Mouse (Mus musculus) T-cell, adult 2 months (primary cell): ENCODE data around the gene Serpini2.
A peak's percentile ranks its signal among the peaks of the same experiment; 100 is the strongest.
"Not testable (repeated sequence)": the region's sequence is repeated elsewhere in the genome, so short reads cannot be mapped to it uniquely, and the experiment has no call there.

Experiments used
- DNase-seq: peaks from one replicate; pipeline ENCODE4 v3.0.0; 2022; ENCODE audit warnings: low spot score

Serpini2 gene

GRCm38 (mm10) chr3:75269978-75270377, at the start of gene Serpini2:
TSS of gene Serpini2 (minus strand) at chr3:75270078.
- no peak for DNase-seq

DNA sequence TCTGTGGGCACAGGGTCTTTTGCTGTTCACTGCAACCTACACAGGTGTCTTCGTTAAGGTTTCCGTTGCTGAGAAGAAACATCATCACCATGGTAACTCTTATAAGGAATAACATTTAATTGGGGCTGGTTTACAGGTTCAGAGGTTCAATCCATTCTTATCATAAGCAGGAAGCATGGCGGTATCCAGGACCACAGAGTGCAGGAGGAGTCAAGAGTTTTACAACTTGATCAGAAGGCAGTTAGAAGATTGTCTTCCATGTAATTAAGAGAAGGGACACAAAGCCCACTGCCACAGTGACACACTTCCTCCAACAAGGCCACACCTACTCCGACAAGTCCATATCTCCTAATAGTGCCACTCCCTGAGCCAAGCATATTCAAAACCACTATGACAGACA, 39.0 kb upstream of the Serpini2 start:
- no peak for DNase-seq

GRCm38 (mm10) chr3:75308228-75308627, 38.4 kb upstream of the Serpini2 start:
- no peak for DNase-seq

GRCm38 (mm10) chr3:75305584-75305983, 35.7 kb upstream of the Serpini2 start:
- DNase-seq: no peak

DNA sequence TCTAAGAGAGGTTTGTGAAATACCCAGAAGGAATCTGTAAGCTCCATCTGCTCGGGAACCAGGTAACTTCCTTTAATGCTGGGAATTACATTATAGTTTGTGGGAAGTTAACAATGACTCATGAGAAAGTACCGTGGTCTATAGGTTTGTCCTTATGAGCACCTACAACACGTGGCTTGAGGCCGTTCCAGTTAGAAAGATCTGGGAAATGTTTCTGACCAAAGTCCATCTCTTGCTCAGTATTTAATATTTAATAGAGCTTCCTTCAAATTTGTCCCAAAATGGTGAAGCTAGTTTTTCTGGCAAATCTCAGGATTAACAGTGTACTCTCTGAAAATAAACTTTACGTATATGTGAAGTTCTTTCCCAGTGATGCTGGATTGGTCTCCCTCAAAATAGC, 34.7 kb upstream of the Serpini2 start:
- no peak for DNase-seq

DNA sequence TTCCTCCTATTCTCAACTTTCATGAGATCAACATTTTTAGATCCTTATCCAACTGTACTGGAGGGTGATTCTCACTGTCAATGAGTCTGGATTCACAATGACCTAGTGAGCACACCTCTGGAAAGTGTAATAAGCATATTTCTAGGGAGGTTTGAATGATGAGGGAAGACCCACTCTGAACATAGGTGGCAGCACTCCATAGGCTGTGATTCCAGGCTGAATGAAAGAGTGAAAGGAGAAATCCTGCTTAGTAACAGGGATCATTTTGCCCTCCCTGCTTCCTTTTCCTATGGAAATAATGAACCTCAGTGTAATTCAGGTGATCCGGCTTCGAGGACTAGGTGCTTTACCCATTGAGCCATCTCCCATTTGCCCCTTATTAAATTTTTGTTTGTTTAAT, 31.2 kb upstream of the Serpini2 start:
- no peak for DNase-seq

GRCm38 (mm10) chr3:75299464-75299863, 29.6 kb upstream of the Serpini2 start:
- not testable (repeated sequence) for DNase-seq

DNA sequence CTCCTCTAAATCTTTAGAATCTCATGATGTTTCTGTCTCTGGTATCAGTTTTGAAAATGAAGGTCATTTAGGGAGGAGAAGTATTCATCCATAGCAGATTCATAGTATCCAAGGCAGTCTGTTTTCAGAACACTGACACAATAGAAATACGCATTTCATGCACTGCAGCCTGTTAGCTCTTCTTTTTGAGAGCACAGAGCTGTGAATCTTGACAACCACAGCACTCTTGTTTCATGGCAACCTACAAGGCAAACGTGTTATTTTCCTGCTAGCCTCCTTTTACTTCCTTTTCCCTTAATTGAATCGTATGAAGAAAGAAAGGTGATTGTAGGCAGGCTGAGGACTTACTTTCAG, 27.9 kb upstream of the Serpini2 start:
- no peak for DNase-seq

DNA sequence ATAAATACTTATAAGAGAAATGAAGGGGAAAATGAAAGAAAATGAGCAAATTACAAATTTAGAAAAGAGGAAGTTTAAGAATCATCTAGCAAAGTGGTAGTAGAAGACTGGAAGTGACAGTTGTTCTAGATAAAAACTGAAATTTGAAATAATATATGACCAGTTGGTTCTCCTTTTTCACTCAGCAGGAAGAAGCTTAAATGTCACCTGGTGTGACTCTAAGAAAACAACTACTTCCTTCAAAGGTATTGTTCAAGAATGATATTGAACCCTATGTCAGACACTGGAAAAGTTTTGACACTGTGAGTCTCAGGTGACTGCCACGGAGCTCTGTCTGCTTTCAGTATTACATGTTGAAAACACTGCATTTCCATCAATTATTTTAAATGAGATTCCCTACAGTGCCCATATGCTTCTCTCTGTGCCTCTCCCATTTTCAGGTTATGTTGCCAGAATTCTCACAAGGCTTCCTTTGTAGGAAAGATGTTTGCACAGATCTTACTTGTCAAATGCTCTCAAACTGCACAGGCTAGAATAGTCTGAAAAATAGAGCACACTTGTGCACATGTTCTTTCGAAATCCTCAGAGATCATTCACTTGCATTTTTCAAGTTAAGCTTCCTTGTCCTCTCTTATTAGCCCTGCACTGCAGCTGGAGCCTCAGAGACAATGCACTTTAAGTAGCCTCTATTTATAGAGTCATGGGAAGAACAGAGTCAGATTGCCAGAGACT, 27.3 kb upstream of the Serpini2 start:
- no peak for DNase-seq

- DNase-seq: no peak
These were observed 23.4 kb upstream of the Serpini2 start for GRCm38 (mm10) chr3:75293243-75293642.

GRCm38 (mm10) chr3:75277455-75277854, 7.6 kb upstream of the Serpini2 start:
- no peak for DNase-seq

GRCm38 (mm10) chr3:75276522-75276921, 6.6 kb upstream of the Serpini2 start:
- no peak for DNase-seq

DNA sequence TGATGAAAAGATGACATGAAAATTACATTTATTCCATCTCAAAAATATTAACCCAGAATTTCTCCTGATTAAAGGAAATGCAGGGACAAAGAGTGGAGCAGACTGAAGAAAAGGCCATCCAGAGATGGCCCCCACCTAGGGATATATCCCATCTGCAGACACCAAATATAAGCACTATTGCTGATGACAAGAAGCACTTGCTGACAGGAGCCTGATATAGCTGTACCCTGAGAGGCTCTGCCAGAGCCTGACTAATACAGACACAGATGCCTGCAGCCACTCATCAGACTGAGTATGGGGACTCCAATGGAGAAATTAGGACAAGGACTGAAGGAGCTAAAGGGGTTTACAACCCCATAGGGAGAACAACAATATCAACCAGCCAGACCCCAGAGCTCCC, 5.2 kb upstream of the Serpini2 start:
- no peak for DNase-seq

DNA sequence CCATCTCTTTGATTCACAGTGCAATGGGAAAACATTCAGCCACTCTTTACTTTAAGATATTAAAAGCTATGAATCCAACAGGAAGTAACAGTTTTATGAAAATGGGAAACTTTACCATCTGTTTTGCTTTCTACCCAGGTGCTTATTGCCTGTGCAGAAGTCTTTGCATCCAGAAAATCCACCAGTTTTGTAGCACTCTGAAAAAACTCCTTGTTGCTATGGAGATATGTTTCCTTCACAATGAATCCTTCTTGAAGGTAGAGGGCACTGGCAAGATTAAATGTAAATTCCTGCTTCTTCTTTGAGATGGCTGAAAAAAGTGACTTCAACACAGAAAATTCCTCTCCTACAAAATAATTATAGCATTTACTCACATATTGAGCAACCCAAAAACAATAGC, 10.5 kb downstream of the Serpini2 start:
- no peak for DNase-seq

DNA sequence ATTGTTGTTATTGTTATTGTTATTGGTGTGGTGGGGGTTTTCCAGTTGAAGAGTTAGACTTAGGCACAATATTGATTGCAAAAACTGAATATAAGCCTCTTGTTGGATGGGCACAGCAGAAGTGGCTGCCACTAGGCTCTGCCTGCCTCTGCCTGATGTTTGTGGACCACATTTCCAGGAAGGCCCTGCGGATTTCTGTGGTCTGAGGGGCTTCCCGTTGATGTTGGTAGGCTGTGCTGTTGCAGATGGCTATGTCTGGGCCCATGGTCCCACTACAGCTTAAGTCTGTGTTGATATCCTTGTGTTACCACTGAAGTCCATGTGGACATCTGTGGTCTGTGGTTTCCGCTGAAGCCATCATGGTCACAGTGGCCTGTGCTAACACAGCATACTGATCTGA, 50.2 kb downstream of the Serpini2 start:
- DNase-seq: no peak

- DNase-seq: peak; percentile 13
These were observed 50.7 kb downstream of the Serpini2 start for GRCm38 (mm10) chr3:75219211-75219610.

DNA sequence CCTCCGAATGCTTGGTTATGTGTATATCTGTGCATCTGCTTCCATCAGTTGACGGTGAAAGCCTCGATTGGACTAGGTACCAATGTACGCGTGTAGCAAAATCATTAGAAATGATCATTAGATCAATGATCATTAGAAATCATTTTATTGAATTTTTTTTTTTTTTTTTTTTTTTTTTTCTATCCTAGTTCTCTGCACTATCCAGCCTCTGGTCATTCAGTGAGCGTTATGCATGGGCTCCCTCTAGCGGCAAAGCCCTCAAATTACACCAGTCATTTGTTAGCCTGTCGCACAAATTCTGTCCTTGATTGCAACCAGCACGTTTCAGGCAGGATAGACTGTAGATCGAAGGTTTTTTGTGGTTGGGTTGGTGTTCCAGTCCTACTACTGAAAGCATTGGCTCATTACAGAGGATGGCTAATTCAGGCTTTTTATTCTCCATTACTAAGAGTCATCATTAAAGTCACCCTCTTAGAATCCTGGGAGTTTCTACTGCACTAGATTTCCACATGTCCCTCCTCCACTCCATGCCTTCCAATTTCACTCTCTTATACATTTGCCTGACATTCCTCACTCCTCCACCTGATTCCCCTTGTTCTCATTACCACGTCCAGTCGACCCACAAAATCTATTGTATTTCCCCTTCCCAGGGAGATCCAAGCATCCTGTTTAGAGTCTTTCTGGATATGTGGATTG, 66.9 kb downstream of the Serpini2 start:
- peak; percentile 18 for DNase-seq
